Mouse (Mus musculus): ENCODE results near the gene Pex11b.

DNA sequence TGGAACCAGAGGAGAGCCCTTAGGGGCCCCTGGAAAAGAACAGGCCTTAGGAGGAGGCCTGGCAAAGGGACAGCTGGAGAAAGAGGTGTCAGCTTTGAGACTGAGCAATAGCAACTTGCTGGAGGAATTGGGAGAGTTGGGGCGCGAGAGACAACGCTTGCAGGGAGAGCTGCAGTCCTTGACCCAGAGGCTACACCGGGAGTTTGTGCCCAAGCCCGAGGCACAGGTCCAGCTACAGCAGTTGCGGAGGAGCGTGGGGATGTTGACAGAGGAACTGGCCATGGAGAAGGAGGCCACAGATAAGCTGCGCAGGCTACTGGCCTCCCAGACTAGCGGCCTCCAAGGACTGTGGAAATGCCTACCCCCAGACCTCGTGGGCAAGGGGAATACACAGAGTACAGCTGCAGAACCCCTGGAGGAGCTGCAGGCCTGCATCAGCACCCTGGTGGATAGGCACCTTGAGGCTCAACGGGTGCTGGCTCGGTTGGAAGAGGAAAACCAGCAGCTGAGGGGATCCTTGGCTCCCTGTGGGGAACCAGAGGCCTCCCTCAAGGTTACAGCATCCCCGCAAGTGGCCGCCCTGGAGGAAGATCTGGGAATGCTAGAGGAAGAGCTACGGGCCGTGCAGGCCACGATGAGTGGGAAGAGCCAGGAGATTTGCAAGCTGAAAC is 49.1 kb downstream of the Pex11b start:
- TF ChIP-seq CTCF (IDR thresholded peaks at IDR 0.05; ENCODE audit: extremely low read depth, insufficient read depth, insufficient read length, insufficient replicate concordance) (no peak), POLR2A (IDR thresholded peaks at IDR 0.05; ENCODE audit: low read depth, low read length) (no peak)
